Mouse (Mus musculus): ENCODE measurements around the gene Ppm1b.

Ppm1b gene

GRCm38 (mm10) chr17:85070658-85071057 lies 114.1 kb downstream of the Ppm1b start:
- no peak for DNase-seq (ENCODE audit: low read depth, low spot score)

DNA sequence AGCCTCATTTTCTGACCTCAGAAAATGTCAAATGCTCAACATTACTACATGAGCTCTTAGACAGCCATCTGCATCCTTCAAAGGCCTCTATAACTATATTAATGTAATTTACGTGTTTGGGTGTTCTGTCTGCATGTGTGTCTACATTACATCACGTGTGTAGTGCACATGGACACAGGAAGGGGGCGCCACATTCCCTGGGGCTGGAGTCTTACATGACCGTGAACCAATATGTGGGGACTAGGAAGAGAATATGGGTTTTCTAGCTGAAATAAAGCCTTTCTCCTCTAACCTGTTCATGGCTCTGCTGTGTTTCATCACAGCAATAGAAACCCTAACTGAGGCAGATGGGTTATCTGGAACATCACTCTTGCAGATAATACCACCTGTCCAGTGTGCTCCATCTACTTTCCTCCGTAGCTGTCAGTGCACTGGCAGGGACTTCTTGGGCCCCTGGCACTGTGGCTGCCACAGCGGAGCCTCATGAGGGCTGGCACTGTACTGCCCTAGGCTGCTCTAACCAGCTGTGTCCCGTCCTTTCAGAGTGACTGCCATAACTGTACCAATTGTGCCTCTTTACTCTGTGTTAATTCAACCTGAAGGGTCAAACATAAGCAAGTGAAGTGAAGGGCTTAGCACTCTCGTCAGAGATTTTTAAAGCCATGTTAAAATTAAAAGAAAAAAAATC lies 114.7 kb downstream of the Ppm1b start:
- no peak for DNase-seq (ENCODE audit: low read depth, low spot score)

GRCm38 (mm10) chr17:85072383-85072782 lies 115.8 kb downstream of the Ppm1b start:
- no peak for DNase-seq (ENCODE audit: low read depth, low spot score)

GRCm38 (mm10) chr17:85073214-85073613 lies 116.7 kb downstream of the Ppm1b start:
- no peak for DNase-seq (ENCODE audit: low read depth, low spot score)

All from ZHBTc4 (cell line).